Mouse (Mus musculus): ENCODE measurements at regions not wholly inside any gene's neighbourhood (a gene's known extent, or its start where the extent isn't known, plus 50 kb on each side); places are given as distances from the start of the nearest gene placed in this dataset.

DNA sequence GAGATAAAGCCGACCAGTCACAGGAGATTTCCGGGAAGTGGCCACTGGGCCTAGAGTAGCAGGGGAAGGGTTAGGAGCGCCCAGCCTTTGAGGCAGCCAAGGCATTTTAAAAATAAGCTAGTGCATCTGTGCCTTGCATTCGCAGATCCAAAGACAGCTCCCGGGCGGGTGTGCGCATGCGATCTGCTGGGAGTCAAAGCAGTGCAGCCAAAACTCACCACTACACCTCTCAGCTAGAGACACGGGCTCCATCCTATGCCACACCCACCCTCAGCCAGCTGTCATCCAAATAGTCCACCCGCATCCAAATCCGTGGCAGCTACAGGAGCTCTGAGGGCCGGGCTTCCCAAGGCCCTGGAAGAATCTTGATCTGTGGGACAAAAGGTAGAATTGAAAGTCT, 220.2 kb upstream of the Sulf2 start:
- H3K9me3 ChIP-seq (ENCODE audit: control insufficient read depth, low read length), result no peaks in the 10 kb centered on the region
- H3K4me3 ChIP-seq (replicated peaks; ENCODE audit: low read length), result no peak overlapping the region
- 90% methylated on average over 12 of the region's 12 CpGs for whole genome bisulfite sequencing
- no peak overlapping the region for H3K4me2 ChIP-seq (ENCODE audit: low read length)
- no peaks in the 10 kb centered on the region for H3K36me3 ChIP-seq (ENCODE audit: control insufficient read depth, insufficient read depth)
- no peak overlapping the region for H3K9ac ChIP-seq (replicated peaks; ENCODE audit: low read depth, low read length)
- peaks cover 7% of the 10 kb centered on the region for H3K4me1 ChIP-seq (replicated peaks; ENCODE audit: control insufficient read depth, insufficient read depth, low read length)
- no peak overlapping the region for H3K27ac ChIP-seq (ENCODE audit: low read length)
- 0 out of 2 replicates have a peak, but pooled peaks cover 4% of the 10 kb centered on the region for H3K27me3 ChIP-seq (replicated peaks; ENCODE audit: control insufficient read depth, insufficient read depth, low read length)
- ATAC-seq, result no peak

DNA sequence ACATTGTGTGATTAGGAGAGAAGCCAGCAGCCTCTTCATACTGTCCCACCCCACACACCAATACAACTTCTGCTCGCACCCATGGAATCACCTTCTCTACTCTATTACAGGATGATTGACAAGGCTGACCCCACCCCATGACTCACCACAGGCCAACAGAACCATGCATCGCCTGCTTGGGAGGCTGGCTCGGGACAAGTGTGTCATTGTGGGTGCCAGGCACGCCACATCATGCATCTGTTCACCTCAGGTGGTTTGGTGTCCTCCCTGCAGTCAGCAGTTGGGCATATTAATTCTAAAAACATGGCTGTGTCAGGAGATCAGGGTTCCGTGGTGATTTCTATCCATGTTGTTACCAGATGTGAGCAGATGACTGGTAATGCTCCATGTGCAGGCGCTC, 215.3 kb upstream of the Sulf2 start:
- no peak overlapping the region for H3K27ac ChIP-seq (ENCODE audit: low read length)
- H3K9ac ChIP-seq (replicated peaks; ENCODE audit: low read depth, low read length), result no peak overlapping the region
- no peak for ATAC-seq
- no peaks in the 10 kb centered on the region for H3K36me3 ChIP-seq (ENCODE audit: control insufficient read depth, insufficient read depth)
- 90% methylated on average over 6 of the region's 6 CpGs for WGBS
- no peak overlapping the region for H3K4me2 ChIP-seq (ENCODE audit: low read length)
- no peak overlapping the region for H3K4me3 ChIP-seq (replicated peaks; ENCODE audit: low read length)
- no peaks in the 10 kb centered on the region for H3K4me1 ChIP-seq (replicated peaks; ENCODE audit: control insufficient read depth, insufficient read depth, low read length)
- 0 out of 2 replicates have a peak, but pooled peaks cover 3% of the 10 kb centered on the region for H3K9me3 ChIP-seq (ENCODE audit: control insufficient read depth, low read length)
- H3K27me3 ChIP-seq (replicated peaks; ENCODE audit: control insufficient read depth, insufficient read depth, low read length), result peaks cover 2% of the 10 kb centered on the region; the same call in 1 of the 2 replicates

DNA sequence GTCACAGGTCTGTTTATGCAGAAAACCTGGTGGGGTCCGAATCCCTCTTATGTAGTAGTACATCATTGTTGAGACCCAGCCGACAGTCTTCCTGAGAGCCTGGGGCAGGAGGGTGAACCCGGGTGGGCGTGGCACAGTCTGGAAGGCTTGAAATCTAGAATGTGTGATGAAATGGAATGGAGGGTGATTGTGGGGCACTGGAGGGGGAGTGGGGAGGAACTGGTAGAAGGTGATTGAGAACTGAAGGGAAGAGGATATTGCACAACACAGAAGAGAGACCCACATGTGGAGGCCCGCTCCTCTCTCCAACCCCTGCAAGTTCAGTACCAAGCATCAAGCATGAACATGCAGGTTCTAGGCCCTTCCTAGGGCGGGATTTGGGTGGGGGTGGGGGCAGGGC, 206.2 kb upstream of the Sulf2 start:
- WGBS, result 87% methylated on average over 6 of the region's 6 CpGs
- Histone ChIP-seq H3K9ac (replicated peaks; ENCODE audit: low read depth, low read length) (no peak overlapping the region), H3K9me3 (ENCODE audit: control insufficient read depth, low read length) (no peaks in the 10 kb centered on the region), H3K4me3 (replicated peaks; ENCODE audit: low read length) (no peak overlapping the region), H3K27me3 (replicated peaks; ENCODE audit: control insufficient read depth, insufficient read depth, low read length) (peaks cover 34% of the 10 kb centered on the region), H3K4me2 (ENCODE audit: low read length) (no peak overlapping the region), H3K4me1 (replicated peaks; ENCODE audit: control insufficient read depth, insufficient read depth, low read length) (peaks cover 19% of the 10 kb centered on the region), H3K27ac (ENCODE audit: low read length) (no peak overlapping the region), H3K36me3 (ENCODE audit: control insufficient read depth, insufficient read depth) (no peaks in the 10 kb centered on the region)
- no peak for ATAC-seq

DNA sequence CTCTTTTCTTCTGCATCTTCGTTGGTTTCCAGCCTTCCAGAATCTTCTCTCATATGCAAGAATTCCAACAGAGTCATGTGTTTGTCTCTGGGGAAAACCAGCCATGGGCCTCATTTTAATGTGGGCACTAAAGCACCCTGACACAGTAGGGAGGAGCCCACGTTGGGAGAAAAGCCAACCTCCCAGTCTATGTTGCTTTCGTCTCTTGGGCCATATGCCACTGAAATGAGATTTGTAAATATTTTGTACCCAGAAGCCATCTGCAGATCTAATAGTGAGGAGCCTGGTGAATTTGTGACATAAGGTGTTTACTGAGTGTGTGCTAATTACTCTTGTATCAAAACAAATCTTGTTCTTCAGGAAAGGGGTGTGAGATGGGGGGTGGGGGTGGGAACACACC, 205.3 kb upstream of the Sulf2 start:
- peaks cover 34% of the 10 kb centered on the region for H3K27me3 ChIP-seq (replicated peaks; ENCODE audit: control insufficient read depth, insufficient read depth, low read length)
- no peak overlapping the region for H3K4me3 ChIP-seq (replicated peaks; ENCODE audit: low read length)
- H3K9ac ChIP-seq (replicated peaks; ENCODE audit: low read depth, low read length), result no peak overlapping the region
- 32% methylated on average over 3 of the region's 3 CpGs for WGBS
- no peak overlapping the region for H3K27ac ChIP-seq (ENCODE audit: low read length)
- peak; percentile 75 for ATAC-seq
- H3K36me3 ChIP-seq (ENCODE audit: control insufficient read depth, insufficient read depth), result no peaks in the 10 kb centered on the region
- H3K4me1 ChIP-seq (replicated peaks; ENCODE audit: control insufficient read depth, insufficient read depth, low read length), result peaks cover 19% of the 10 kb centered on the region
- H3K9me3 ChIP-seq (ENCODE audit: control insufficient read depth, low read length), result no peaks in the 10 kb centered on the region
- no peak overlapping the region for H3K4me2 ChIP-seq (ENCODE audit: low read length)

DNA sequence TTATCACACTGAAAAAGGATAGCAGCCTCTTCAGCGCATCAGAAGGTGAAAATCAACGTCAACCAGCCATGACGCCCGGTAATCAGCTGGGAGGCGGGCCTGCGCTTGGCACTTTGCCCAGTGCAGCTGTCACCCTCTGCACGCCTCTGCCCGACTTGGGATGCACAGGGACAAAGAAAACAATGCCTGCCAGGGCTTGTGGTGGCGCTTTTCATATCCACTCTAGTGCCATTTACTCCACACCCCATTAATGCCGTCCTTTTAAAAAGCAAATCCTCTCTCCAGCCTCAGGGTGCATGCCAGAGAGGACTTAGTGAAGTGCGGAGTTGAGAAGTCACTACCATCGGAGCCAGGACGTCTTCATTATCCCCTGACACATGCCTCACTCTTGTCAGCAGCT, 204.5 kb upstream of the Sulf2 start:
- 9% methylated on average over 13 of the region's 13 CpGs for whole genome bisulfite sequencing
- ATAC-seq, result peak; percentile 76
- H3K9ac ChIP-seq (replicated peaks; ENCODE audit: low read depth, low read length), result no peak overlapping the region

DNA sequence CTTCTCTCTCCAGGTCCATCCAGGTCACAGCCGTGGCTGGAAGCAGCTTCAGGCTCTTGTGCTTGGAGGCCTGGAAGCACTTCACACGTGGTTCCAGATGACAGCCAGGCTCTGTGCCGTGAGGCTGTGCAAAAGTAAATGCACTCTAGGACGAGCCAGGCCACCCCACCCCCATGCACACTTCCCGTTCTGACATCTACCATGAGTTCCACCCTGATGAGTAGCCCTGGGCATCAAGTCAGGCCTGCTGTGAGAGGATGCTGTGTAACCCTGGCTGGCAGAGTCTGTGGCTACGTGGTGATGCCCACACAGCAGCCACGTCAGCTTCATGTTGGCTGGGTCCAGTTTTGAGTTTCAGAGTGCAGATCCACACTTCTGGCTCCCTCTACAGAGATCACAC, 202.4 kb upstream of the Sulf2 start:
- WGBS, result 69% methylated on average over 7 of the region's 7 CpGs
- no peak overlapping the region for H3K9ac ChIP-seq (replicated peaks; ENCODE audit: low read depth, low read length)
- H3K4me2 ChIP-seq (ENCODE audit: low read length), result no peak overlapping the region
- no peaks in the 10 kb centered on the region for H3K9me3 ChIP-seq (ENCODE audit: control insufficient read depth, low read length)
- ATAC-seq, result no peak
- peaks cover 47% of the 10 kb centered on the region for H3K27me3 ChIP-seq (replicated peaks; ENCODE audit: control insufficient read depth, insufficient read depth, low read length)
- H3K27ac ChIP-seq (ENCODE audit: low read length), result no peak overlapping the region
- peaks cover 30% of the 10 kb centered on the region for H3K4me1 ChIP-seq (replicated peaks; ENCODE audit: control insufficient read depth, insufficient read depth, low read length)
- H3K4me3 ChIP-seq (replicated peaks; ENCODE audit: low read length), result no peak overlapping the region
- H3K36me3 ChIP-seq (ENCODE audit: control insufficient read depth, insufficient read depth), result no peaks in the 10 kb centered on the region

More for the DNA sequence above, 204.5 kb upstream of the Sulf2 start:
- Histone ChIP-seq H3K4me3 (replicated peaks; ENCODE audit: low read length) (no peak overlapping the region), H3K4me1 (replicated peaks; ENCODE audit: control insufficient read depth, insufficient read depth, low read length) (peaks cover 19% of the 10 kb centered on the region), H3K27ac (ENCODE audit: low read length) (peak overlapping the region; percentile 28), H3K36me3 (ENCODE audit: control insufficient read depth, insufficient read depth) (no peaks in the 10 kb centered on the region), H3K9me3 (ENCODE audit: control insufficient read depth, low read length) (no peaks in the 10 kb centered on the region), H3K27me3 (replicated peaks; ENCODE audit: control insufficient read depth, insufficient read depth, low read length) (peaks cover 40% of the 10 kb centered on the region), H3K4me2 (ENCODE audit: low read length) (no peak overlapping the region)

DNA sequence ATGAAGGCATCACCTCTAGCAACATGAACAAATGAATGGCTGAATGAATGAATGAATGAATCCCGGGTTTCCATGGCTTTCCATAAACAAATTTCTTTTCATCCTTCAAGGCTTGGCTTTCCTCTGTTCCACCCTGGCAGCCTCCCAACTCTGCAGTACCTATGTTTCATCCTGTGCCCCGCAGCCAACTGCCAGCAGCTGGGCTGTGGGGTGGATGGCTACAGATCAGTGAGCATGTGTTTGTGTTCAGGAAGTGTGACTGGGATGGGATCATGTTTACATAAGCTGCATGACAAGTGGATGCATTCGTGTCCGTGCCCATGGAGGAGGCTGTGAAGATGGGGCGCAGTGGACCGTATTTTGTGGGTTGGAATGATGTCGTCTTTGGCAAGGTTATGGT, 200.5 kb upstream of the Sulf2 start:
- peaks cover 27% of the 10 kb centered on the region for H3K4me1 ChIP-seq (replicated peaks; ENCODE audit: control insufficient read depth, insufficient read depth, low read length)
- no peak overlapping the region for H3K9ac ChIP-seq (replicated peaks; ENCODE audit: low read depth, low read length)
- H3K4me3 ChIP-seq (replicated peaks; ENCODE audit: low read length), result no peak overlapping the region
- H3K36me3 ChIP-seq (ENCODE audit: control insufficient read depth, insufficient read depth), result no peaks in the 10 kb centered on the region
- 48% methylated on average over 7 of the region's 7 CpGs for WGBS
- ATAC-seq, result no peak
- H3K4me2 ChIP-seq (ENCODE audit: low read length), result no peak overlapping the region
- no peak overlapping the region for H3K27ac ChIP-seq (ENCODE audit: low read length)
- H3K27me3 ChIP-seq (replicated peaks; ENCODE audit: control insufficient read depth, insufficient read depth, low read length), result peaks cover 52% of the 10 kb centered on the region
- no peaks in the 10 kb centered on the region for H3K9me3 ChIP-seq (ENCODE audit: control insufficient read depth, low read length)

DNA sequence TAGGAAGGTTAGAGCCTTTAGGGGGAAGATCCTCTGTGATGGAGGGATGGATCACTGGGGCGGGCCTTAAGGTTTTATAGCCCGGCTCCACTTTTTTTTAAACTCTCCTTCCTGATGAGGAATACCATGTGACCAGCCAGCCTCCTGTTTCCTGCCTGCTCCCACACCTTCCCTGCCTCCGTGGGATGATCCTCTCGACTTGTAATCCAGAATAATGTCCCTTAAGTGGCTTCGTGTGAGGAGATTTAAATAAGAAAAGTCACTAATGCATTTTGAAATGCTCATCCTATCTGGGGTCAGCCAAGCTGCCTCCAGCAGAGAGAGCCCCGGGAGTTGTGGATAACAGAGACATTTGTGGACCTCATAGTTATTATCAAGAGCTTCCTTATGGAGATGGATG, 200.0 kb upstream of the Sulf2 start:
- Histone ChIP-seq H3K9me3 (ENCODE audit: control insufficient read depth, low read length) (no peaks in the 10 kb centered on the region), H3K36me3 (ENCODE audit: control insufficient read depth, insufficient read depth) (no peaks in the 10 kb centered on the region), H3K4me2 (ENCODE audit: low read length) (no peak overlapping the region), H3K9ac (replicated peaks; ENCODE audit: low read depth, low read length) (no peak overlapping the region), H3K27me3 (replicated peaks; ENCODE audit: control insufficient read depth, insufficient read depth, low read length) (peaks cover 57% of the 10 kb centered on the region), H3K27ac (ENCODE audit: low read length) (no peak overlapping the region), H3K4me1 (replicated peaks; ENCODE audit: control insufficient read depth, insufficient read depth, low read length) (peaks cover 23% of the 10 kb centered on the region), H3K4me3 (replicated peaks; ENCODE audit: low read length) (no peak overlapping the region)
- WGBS, result 62% methylated on average over 6 of the region's 6 CpGs
- no peak for ATAC-seq

DNA sequence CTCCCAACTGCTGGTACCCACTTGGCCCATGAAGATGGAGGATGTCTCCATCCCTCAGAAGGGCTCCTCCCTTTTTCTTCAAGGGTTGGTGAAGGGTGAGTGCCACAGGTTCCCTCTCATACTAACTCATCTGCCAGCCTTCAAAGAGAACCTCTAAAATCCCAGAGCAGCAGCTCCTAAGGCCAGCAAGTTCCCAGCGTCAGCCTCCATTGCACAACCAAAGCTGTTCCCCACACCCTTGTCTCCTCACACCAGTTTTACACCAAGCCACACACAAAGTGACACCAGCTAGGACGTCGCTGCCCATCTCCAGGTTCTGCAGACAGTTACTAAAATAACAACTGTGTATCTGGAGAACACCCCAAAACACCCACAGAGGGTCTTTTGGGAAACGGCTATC, 198.9 kb upstream of the Sulf2 start:
- WGBS, result 94% methylated on average over 4 of the region's 4 CpGs

DNA sequence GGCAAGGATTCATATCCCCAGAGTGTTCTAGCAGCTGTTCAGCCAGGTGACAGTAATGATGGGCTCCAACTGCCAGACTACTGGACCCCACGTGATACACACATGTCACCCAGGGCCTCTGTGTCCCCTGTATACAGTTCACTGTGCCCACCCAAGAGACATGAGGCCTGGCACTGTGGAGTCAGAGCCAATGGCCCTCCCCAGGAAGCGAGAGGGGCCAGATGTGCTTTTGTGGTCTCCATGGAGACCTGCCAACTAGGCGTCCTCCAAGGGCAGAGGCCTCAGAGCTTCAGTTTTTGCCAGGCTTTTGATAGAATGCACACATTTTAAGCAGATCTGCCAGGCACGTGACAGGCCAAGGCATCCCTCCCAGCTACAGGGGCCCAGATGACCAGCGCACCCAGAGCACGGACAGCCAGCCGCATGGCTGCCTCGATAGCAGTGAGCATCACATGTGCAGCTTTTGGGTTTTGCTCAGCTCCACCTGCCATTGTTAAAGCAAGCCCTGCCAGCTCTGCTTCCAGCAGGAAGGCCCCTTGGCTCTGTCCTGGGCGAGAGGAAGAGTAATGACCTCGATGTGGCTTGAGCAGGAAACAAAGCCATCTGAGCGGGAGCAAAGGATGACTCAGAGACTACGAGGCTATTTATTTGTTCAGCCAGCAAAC, 198.1 kb upstream of the Sulf2 start:
- peak; percentile 69 for ATAC-seq
- no peak overlapping the region for H3K27ac ChIP-seq (ENCODE audit: low read length)
- H3K9ac ChIP-seq (replicated peaks; ENCODE audit: low read depth, low read length), result no peak overlapping the region
- H3K4me3 ChIP-seq (replicated peaks; ENCODE audit: low read length), result no peak overlapping the region
- 43% methylated on average over 12 of the region's 12 CpGs for WGBS
- peaks cover 61% of the 10 kb centered on the region for H3K27me3 ChIP-seq (replicated peaks; ENCODE audit: control insufficient read depth, insufficient read depth, low read length)
- peaks cover 12% of the 10 kb centered on the region for H3K4me1 ChIP-seq (replicated peaks; ENCODE audit: control insufficient read depth, insufficient read depth, low read length)
- no peak overlapping the region for H3K4me2 ChIP-seq (ENCODE audit: low read length)
- H3K36me3 ChIP-seq (ENCODE audit: control insufficient read depth, insufficient read depth), result no peaks in the 10 kb centered on the region
- H3K9me3 ChIP-seq (ENCODE audit: control insufficient read depth, low read length), result no peaks in the 10 kb centered on the region

More for the DNA sequence above, 198.9 kb upstream of the Sulf2 start:
- Histone ChIP-seq H3K9ac (replicated peaks; ENCODE audit: low read depth, low read length) (no peak overlapping the region), H3K9me3 (ENCODE audit: control insufficient read depth, low read length) (no peaks in the 10 kb centered on the region), H3K36me3 (ENCODE audit: control insufficient read depth, insufficient read depth) (no peaks in the 10 kb centered on the region), H3K27me3 (replicated peaks; ENCODE audit: control insufficient read depth, insufficient read depth, low read length) (peaks cover 62% of the 10 kb centered on the region), H3K27ac (ENCODE audit: low read length) (no peak overlapping the region), H3K4me2 (ENCODE audit: low read length) (no peak overlapping the region), H3K4me3 (replicated peaks; ENCODE audit: low read length) (no peak overlapping the region), H3K4me1 (replicated peaks; ENCODE audit: control insufficient read depth, insufficient read depth, low read length) (peaks cover 12% of the 10 kb centered on the region)
- no peak for ATAC-seq

All from forebrain, embryonic 16.5 days (tissue).